Mouse (Mus musculus) heart, embryonic 13.5 days (tissue): ENCODE data around the gene Amz1. TPM values are rescaled to one million over a fixed set of nuclear protein-coding genes. Genes with fewer than 3 reads are reported as not detected.
A peak's percentile ranks its signal among the peaks of the same experiment; 100 is the strongest.

ENCODE experiments used
- ATAC-seq: fragments of 200-750 bp; cut with Nextera tagmentation; 2 replicates; pipeline ENCODE4 v1.8.0; 2017; ENCODE audit warnings: moderate TSS enrichment; ENCODE audit not compliant: insufficient number of reproducible peaks, low FRiP score, low TSS enrichment; ENCODE audit errors: extremely low read depth
- H3K27ac ChIP-seq: fragments of 300-500 bp; sonication (generic); replicated peaks from 2 replicates; pipeline ENCODE4 v1.5.1; 2015; ENCODE audit warnings: moderate library complexity, mild to moderate bottlenecking, inconsistent platforms
- H3K27me3 ChIP-seq: fragments of 300-500 bp; sonication (generic); replicated peaks from 2 replicates; pipeline ENCODE4 v1.6.1; 2015; ENCODE audit warnings: mild to moderate bottlenecking, inconsistent platforms
- H3K36me3 ChIP-seq: fragments of 300-500 bp; sonication (generic); 2 replicates; pipeline ENCODE4 v1.6.1; 2015; ENCODE audit warnings: mild to moderate bottlenecking, inconsistent platforms
- H3K4me1 ChIP-seq: fragments of 300-500 bp; sonication (generic); 2 replicates; pipeline ENCODE4 v1.6.1; 2015; ENCODE audit warnings: inconsistent platforms
- H3K4me2 ChIP-seq: fragments of 300-500 bp; sonication (generic); 2 replicates; pipeline ENCODE4 v1.6.1; 2015; ENCODE audit warnings: inconsistent platforms, mild to moderate bottlenecking, moderate library complexity
- H3K4me3 ChIP-seq: fragments of 300-500 bp; sonication (generic); 2 replicates; pipeline ENCODE4 v1.5.1; 2015; ENCODE audit warnings: moderate library complexity, mild to moderate bottlenecking, inconsistent platforms
- H3K9ac ChIP-seq: fragments of 300-500 bp; sonication (generic); 2 replicates; pipeline ENCODE4 v1.6.1; 2015; ENCODE audit warnings: inconsistent platforms, mild to moderate bottlenecking, moderate library complexity
- H3K9me3 ChIP-seq: fragments of 300-500 bp; sonication (generic); 2 replicates; pipeline ENCODE4 v1.6.1; 2016; ENCODE audit warnings: inconsistent platforms
- WGBS: fragments of 180-500 bp; shearing (Covaris S2); methylation state at CpG from one replicate; pipeline ENCODE4 v1.1.7; 2015; ENCODE audit warnings: mixed read lengths; 5-methylcytosine and 5-hydroxymethylcytosine counted together
- polyA plus RNA-seq: library from polyadenylated mRNA; unstranded; fragments of >200 nt; fragmentation: Nextera tagmentation; extraction: Ambion mirVana; gene quantifications from 2 replicates; pipeline ENCODE4 v1.2.1, GENCODE M21; 2015

The Amz1 gene
- polyA plus RNA-seq, 1 experiment from 2014 or later, result 0.60 TPM

DNA sequence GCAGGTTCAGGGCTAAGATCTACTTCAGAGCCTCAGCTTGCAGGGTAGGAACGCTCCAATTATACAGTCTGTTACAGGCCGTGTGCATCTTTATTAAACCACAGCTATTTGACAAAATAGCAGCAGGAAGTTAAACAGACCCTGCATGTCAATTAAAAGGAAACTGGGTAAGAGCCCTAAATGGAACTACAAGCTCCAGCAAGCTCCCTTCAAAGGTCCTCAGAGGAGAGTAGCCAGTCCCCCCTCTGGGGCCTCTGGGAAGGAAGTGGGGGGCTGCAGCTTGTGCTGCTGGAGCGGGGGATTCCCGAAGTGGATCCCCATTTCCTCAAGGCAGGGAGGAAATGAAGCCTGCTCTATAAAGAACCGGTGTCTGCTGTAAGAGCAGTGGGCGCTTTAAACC lies 47.7 kb downstream of the Amz1 start:
- H3K27ac ChIP-seq, result peak overlapping the region; percentile 74
- H3K27me3 ChIP-seq, result no peaks in the 10 kb centered on the region
- H3K4me2 ChIP-seq, result no peak overlapping the region
- no peak for ATAC-seq
- 52% methylated on average over 6 of the region's 6 CpGs for WGBS
- no peaks in the 10 kb centered on the region for H3K9me3 ChIP-seq
- H3K36me3 ChIP-seq, result peaks cover 18% of the 10 kb centered on the region
- peak overlapping the region; percentile 28 for H3K9ac ChIP-seq
- H3K4me1 ChIP-seq, result peaks cover 75% of the 10 kb centered on the region
- no peak overlapping the region for H3K4me3 ChIP-seq

DNA sequence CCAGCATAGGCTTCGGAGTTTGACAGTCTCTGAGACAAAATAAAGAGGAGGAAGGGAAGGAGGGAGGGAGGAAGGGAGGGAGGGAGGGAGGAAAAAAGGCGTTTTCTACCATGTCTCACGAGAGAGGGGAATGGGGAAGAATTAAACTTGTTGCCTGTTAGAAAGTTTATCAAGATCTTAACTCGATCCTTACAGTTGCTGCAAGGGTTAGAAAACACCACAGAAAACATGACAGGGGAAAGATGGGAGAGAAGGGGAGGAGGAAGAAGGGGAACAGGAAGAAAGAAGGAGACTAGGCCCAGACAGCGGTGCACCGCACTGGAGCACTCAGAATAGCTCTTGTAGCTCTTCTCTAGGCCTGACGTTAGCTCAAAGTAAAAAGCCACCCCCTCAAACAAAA lies 48.2 kb downstream of the Amz1 start:
- WGBS, result 60% methylated on average over 7 of the region's 7 CpGs

DNA sequence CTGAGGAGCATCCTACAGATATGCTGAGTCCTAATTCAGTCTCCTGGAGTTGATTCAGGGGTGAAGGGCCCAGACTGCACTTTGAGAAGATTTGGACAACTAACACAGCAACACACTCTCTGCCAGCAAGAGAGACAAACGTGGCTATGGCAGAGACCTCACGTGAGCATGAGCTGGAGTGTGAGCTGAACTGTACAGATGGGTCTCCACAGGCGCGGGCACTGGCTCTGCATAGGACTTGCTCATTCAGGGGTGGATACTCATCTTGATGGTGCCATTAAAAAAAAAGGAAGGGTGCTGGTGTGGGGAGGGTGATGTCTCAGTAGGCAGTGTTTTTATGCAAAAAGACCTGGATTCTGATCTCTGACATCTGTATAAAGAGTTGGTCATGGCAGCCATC lies 51.2 kb downstream of the Amz1 start:
- no peak overlapping the region for H3K4me2 ChIP-seq
- no peak overlapping the region for H3K27ac ChIP-seq
- WGBS, result 87% methylated on average over 4 of the region's 4 CpGs
- no peaks in the 10 kb centered on the region for H3K27me3 ChIP-seq
- no peak overlapping the region for H3K4me3 ChIP-seq
- 0 out of 2 replicates have a peak overlapping the region, but pooled peaks have one; percentile 21 for H3K9ac ChIP-seq
- peaks cover 39% of the 10 kb centered on the region for H3K36me3 ChIP-seq
- ATAC-seq, result no peak
- H3K9me3 ChIP-seq, result no peaks in the 10 kb centered on the region
- H3K4me1 ChIP-seq, result peaks cover 66% of the 10 kb centered on the region

More for the DNA sequence above, 48.2 kb downstream of the Amz1 start:
- H3K27ac ChIP-seq, result peak overlapping the region; percentile 74
- H3K27me3 ChIP-seq, result no peaks in the 10 kb centered on the region
- H3K4me3 ChIP-seq, result no peak overlapping the region
- H3K4me2 ChIP-seq, result no peak overlapping the region
- H3K4me1 ChIP-seq, result peaks cover 75% of the 10 kb centered on the region
- ATAC-seq, result no peak
- peaks cover 18% of the 10 kb centered on the region for H3K36me3 ChIP-seq
- peak overlapping the region; percentile 28 for H3K9ac ChIP-seq
- no peaks in the 10 kb centered on the region for H3K9me3 ChIP-seq

DNA sequence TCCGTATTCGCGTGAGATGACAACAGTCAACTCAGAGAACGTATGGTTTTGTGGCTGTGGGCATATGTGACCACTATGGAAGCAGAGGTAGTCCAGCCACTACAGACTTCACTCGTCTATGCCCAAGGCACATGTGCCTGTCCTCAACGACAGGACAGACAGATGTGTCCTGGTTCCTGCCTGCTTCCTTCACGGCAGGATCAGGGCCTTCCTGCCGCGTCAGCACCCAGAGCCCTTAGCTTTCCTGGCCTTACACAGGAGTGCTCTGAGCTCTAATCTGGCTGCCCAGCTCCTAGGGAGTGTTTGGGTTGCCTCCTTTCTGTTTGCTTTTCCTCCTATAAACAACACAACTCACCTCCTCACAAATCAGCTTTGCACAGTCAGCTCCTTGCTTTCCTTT lies 53.0 kb downstream of the Amz1 start:
- no peak for ATAC-seq
- H3K27me3 ChIP-seq, result no peaks in the 10 kb centered on the region
- no peak overlapping the region for H3K9ac ChIP-seq
- no peak overlapping the region for H3K4me3 ChIP-seq
- H3K9me3 ChIP-seq, result no peaks in the 10 kb centered on the region
- 62% methylated on average over 9 of the region's 9 CpGs for WGBS
- H3K27ac ChIP-seq, result 0 out of 2 replicates have a peak overlapping the region, but pooled peaks have one; percentile 22
- no peak overlapping the region for H3K4me2 ChIP-seq
- peaks cover 57% of the 10 kb centered on the region for H3K36me3 ChIP-seq
- H3K4me1 ChIP-seq, result peaks cover 65% of the 10 kb centered on the region

DNA sequence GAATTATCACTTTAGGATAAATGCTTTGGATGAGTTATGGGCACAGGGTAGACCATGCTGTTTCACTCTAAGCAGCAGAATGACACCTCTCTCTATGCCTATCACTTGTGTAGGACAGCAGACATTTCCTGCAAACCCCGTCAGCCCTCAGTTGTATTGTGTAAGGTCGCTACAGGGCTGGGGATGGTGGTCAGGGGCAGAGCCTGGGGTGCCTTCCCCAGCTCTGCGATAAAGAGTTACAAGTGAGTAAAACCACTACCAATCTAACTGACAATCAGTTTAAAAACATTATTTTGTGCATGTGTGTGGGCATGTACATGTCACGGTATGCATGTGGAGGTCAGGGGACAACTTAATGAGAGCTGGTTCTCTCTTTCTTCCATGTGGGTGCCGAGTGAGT lies 57.2 kb downstream of the Amz1 start:
- peaks cover 75% of the 10 kb centered on the region for H3K36me3 ChIP-seq
- no peaks in the 10 kb centered on the region for H3K27me3 ChIP-seq
- peaks cover 55% of the 10 kb centered on the region for H3K4me1 ChIP-seq
- H3K4me2 ChIP-seq, result no peak overlapping the region
- 71% methylated on average over 5 of the region's 5 CpGs for WGBS
- no peak for ATAC-seq
- H3K27ac ChIP-seq, result no peak overlapping the region; the same call in 1 of the 2 replicates
- H3K9me3 ChIP-seq, result no peaks in the 10 kb centered on the region
- H3K4me3 ChIP-seq, result no peak overlapping the region
- no peak overlapping the region for H3K9ac ChIP-seq

DNA sequence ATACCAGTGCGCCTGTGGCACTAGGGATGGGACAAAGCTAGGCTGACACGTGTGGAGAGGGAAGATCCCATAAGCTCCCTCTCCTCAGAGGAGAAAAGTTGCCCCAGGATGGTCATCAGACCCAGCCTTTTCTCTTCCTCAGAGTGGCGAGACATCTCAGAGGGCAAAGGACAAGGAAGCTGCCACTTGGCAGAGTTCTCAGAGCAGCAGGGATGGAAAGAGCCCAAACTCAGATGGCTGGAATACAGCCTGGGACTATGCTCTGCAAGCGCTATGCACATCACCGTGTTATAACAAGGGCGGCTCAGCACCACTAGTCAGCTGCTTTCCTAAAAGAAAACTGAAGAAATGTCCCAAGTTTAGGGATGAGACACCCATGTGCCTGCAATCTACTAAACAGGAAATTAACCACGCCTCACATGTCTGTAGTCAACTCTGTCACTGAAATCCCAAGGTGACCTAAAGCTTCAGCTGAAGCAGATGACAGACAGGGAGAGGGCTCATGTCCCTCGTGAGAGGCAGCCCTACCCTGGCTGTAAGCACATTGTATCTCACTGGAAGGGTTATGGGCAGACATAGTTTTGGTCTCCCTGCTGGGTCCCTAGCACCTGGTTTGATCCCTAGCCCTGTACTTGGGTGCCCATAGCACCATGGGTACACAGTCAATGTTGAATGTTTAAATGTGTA lies 58.1 kb downstream of the Amz1 start:
- no peak overlapping the region for H3K4me3 ChIP-seq
- no peaks in the 10 kb centered on the region for H3K27me3 ChIP-seq
- H3K9me3 ChIP-seq, result no peaks in the 10 kb centered on the region
- no peak overlapping the region for H3K4me2 ChIP-seq
- WGBS, result 74% methylated on average over 8 of the region's 8 CpGs
- no peak overlapping the region for H3K9ac ChIP-seq
- peaks cover 75% of the 10 kb centered on the region for H3K36me3 ChIP-seq
- peak overlapping the region; percentile 48 for H3K27ac ChIP-seq
- peaks cover 55% of the 10 kb centered on the region for H3K4me1 ChIP-seq
- ATAC-seq, result no peak

DNA sequence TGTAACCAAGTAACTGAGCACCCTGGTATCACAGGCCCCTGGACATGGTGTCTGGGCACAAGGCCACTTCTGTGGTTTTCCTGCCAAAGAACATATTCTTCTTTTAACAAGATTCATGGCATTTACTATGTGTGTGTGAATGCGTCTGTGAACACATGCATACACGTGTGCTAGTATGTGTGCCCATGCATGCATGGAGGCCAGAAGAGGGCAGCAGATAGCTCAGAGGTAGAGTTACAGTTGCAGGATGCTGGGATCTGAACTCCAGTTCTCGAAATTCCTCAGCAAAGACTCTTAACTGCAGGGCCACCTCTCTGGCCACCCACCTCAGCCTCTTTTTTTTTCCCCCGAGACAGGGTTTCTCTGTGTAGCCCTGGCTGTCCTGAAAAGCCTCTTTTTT lies 59.6 kb downstream of the Amz1 start:
- Histone ChIP-seq H3K27ac (no peak overlapping the region), H3K4me2 (no peak overlapping the region), H3K9me3 (no peaks in the 10 kb centered on the region), H3K9ac (no peak overlapping the region), H3K4me1 (peaks cover 55% of the 10 kb centered on the region), H3K27me3 (no peaks in the 10 kb centered on the region), H3K4me3 (no peak overlapping the region), H3K36me3 (peaks cover 68% of the 10 kb centered on the region)
- ATAC-seq, result no peak
- 84% methylated on average over 4 of the region's 4 CpGs for WGBS

DNA sequence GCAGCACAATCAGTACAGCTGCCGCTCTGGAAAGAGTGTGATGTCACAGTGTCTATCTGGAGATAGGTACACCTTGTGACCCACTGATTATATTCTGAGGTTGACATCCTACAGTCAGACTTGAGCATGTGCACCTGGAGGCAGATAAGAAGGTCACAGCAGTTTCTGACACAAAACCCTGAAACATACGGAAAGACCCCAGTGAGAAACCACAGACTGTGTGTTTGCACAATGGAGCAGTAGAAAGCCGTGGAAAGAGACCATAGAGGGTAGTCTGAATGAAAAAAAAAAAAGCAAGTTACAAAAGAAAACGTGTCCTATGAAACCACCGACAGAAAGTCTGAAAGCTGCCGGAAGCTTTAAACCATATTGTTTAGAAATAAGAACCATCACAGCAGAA lies 60.4 kb downstream of the Amz1 start:
- no peak overlapping the region for H3K27ac ChIP-seq
- H3K27me3 ChIP-seq, result no peaks in the 10 kb centered on the region
- H3K9ac ChIP-seq, result no peak overlapping the region
- H3K4me3 ChIP-seq, result no peak overlapping the region
- no peak for ATAC-seq
- 74% methylated on average over 6 of the region's 6 CpGs for WGBS
- H3K36me3 ChIP-seq, result peaks cover 67% of the 10 kb centered on the region
- no peaks in the 10 kb centered on the region for H3K9me3 ChIP-seq
- H3K4me1 ChIP-seq, result peaks cover 55% of the 10 kb centered on the region
- H3K4me2 ChIP-seq, result no peak overlapping the region

DNA sequence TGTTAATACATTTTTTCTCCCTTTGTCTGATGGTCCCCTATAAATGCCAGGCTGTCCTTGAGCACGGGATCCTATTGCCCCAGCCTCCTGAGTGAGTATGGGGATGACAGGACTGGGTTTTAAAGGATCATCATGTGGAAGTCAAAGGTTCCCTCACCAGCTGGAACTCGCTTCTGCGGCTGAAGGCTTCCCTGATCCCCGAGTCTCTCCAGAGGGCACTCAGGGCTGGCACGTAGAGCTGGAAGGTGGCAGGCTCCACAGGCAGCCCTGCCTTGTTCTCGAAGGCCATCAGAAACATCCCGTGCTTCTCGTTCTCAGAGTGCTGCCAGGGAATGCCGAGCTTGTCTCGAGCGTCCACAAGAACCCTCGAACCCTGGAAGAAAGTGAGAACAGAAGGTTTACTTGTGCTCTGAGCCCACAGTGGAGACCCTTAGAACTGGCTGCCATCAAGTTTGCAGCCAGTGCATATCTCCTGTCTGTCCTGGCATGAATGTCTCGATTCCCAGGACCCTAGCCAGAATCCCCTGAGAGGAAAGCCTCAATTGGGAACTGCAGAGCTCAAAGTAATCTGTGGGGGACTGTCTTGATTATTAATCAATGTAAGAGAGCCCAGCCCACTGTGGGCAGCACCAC lies 61.4 kb downstream of the Amz1 start:
- Histone ChIP-seq H3K27me3 (no peaks in the 10 kb centered on the region), H3K4me3 (no peak overlapping the region), H3K4me2 (no peak overlapping the region), H3K9me3 (no peaks in the 10 kb centered on the region), H3K27ac (0 out of 2 replicates have a peak overlapping the region, but pooled peaks have one; percentile 50), H3K36me3 (peaks cover 62% of the 10 kb centered on the region), H3K9ac (no peak overlapping the region), H3K4me1 (peaks cover 61% of the 10 kb centered on the region)
- no peak for ATAC-seq
- 81% methylated on average over 13 of the region's 13 CpGs for WGBS

DNA sequence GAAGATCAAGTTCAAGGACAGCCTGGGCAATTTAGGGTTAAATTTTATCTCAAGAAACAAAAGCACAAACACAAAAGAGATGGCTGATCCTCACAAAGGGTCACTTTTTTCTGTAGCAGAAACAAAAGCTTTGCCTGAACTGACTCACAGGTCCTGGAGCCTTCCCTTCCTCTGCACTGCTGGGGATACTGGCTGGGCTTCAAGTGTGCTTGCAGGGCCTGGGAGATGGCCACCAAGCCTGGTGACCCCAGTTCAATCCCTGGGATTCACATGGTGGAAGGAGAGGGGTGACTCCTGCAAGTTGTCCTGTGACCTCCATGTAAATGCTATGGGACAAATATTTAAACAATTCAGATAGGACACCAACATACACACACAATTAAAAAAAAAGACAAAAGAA lies 65.6 kb downstream of the Amz1 start:
- Histone ChIP-seq H3K9ac (no peak overlapping the region), H3K27ac (0 out of 2 replicates have a peak overlapping the region, but pooled peaks have one; percentile 20), H3K27me3 (no peaks in the 10 kb centered on the region), H3K4me1 (peaks cover 84% of the 10 kb centered on the region), H3K4me3 (no peak overlapping the region), H3K4me2 (no peak overlapping the region), H3K36me3 (peaks cover 21% of the 10 kb centered on the region), H3K9me3 (no peaks in the 10 kb centered on the region)
- no peak for ATAC-seq

DNA sequence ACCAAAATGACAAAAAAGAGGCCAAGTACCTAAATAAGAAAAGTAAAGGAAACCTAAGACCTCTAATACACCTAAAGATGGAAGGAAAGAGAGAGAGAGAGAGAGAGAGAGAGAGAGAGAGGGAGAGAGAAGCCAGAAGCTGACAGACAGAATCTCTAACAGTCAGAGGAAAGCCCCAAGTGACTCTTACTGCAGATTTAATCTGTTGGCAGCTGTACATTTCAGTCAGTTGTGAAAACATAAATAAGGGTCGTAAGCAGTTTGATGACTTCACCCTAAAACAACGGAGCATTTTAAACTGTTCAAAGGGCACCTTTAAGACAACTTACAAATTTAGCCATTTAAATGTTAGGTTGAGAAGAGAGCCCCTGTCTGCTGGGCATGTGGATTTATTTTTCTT lies 66.5 kb downstream of the Amz1 start:
- Histone ChIP-seq H3K4me3 (no peak overlapping the region), H3K9me3 (no peaks in the 10 kb centered on the region), H3K36me3 (peaks cover 13% of the 10 kb centered on the region; the same call in 1 of the 2 replicates), H3K27ac (peak overlapping the region; percentile 87), H3K27me3 (no peaks in the 10 kb centered on the region), H3K4me2 (0 out of 2 replicates have a peak overlapping the region, but pooled peaks have one; percentile 29), H3K9ac (peak overlapping the region; percentile 33; the same call in 1 of the 2 replicates), H3K4me1 (peaks cover 92% of the 10 kb centered on the region)
- ATAC-seq, result no peak
- WGBS, result 54% methylated on average over 2 of the region's 2 CpGs
